Mouse (Mus musculus) kidney, adult 2 months (tissue): ENCODE results near the gene Grik4.

Experiments used
- CTCF ChIP-seq: fragments of 200-500 bp; conservative IDR thresholded peaks from 2 replicates; pipeline ENCODE4 v1.5.1; 2011; ENCODE audit warnings: low read depth, mild to moderate bottlenecking, control low read depth, low read length, moderate library complexity, mixed read lengths; ENCODE audit not compliant: insufficient read depth, insufficient read length
- POLR2A ChIP-seq: fragments of 200-500 bp; IDR thresholded peaks from one replicate; pipeline ENCODE4 v1.6.1; 2011; ENCODE audit warnings: low read depth, low read length, control low read depth

- TF ChIP-seq POLR2A: no peak
- TF ChIP-seq CTCF: no peak
These were observed 301.5 kb downstream of the Grik4 start for GRCm38 (mm10) chr9:42642821-42643220.
